Mouse (Mus musculus): ENCODE measurements around the gene Msh2. TPM values are rescaled to one million over a fixed set of nuclear protein-coding genes. Genes with fewer than 3 reads are reported as not detected.

Gene Msh2
- total and polyA plus RNA-seq, 3 experiments: 40.8 to 42.5 TPM; not detected in 1

DNA sequence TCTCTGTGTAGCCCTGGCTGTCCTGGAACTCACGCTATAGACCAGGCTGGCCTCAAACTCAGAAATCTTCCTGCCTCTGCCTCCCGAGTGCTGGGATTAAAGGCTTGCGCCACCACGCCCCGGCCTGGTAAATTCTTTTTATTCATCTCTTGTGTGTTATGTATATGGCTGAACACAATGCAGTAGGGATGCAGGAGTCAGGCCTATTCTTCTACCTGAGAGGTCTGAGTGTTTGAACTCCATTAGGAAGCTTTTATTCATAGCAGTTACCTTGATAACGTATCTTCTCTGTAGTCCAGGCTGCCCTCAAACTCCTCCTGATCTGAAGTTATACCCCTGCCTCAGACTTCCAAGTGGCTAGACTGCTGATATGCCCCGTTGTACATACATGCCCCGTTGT, 5.5 kb downstream of the Msh2 start:
- no peak for TF ChIP-seq MYC (IDR thresholded peaks at IDR 0.05; ENCODE audit: low read depth, low read length)
- no peak for TF ChIP-seq ETS1 (IDR thresholded peaks at IDR 0.05; ENCODE audit: low read depth, low read length)
- TF ChIP-seq RCOR1 (IDR thresholded peaks at IDR 0.05; ENCODE audit: low read depth, low read length): no peak
- TF ChIP-seq SIN3A (IDR thresholded peaks at IDR 0.05; ENCODE audit: low read length): no peak
- no peak for TF ChIP-seq EP300 (IDR thresholded peaks at IDR 0.05; ENCODE audit: low read depth in 1 of 2, low read length in 2 of 2)
- no peak for TF ChIP-seq ZKSCAN1 (IDR thresholded peaks at IDR 0.05; ENCODE audit: low read depth, low read length)
- TF ChIP-seq MAZ (IDR thresholded peaks at IDR 0.05; ENCODE audit: low read depth, low read length): no peak
- no peak for TF ChIP-seq ZNF384 (IDR thresholded peaks at IDR 0.05; ENCODE audit: low read depth, low read length)
- TF ChIP-seq ZMIZ1 (IDR thresholded peaks at IDR 0.05; ENCODE audit: low read depth, low read length): no peak
- no peak for TF ChIP-seq POLR2AphosphoS5 (IDR thresholded peaks at IDR 0.05; ENCODE audit: borderline replicate concordance, low read depth, low read length)
- TF ChIP-seq BHLHE40 (IDR thresholded peaks at IDR 0.05; ENCODE audit: borderline replicate concordance, low read depth, low read length): no peak
- no peak for TF ChIP-seq CHD1 (IDR thresholded peaks at IDR 0.05; ENCODE audit: low read depth, low read length)
- no peak for TF ChIP-seq TAL1 (IDR thresholded peaks at IDR 0.05; ENCODE audit: low read length)
- no peak for TF ChIP-seq UBTF (IDR thresholded peaks at IDR 0.05; ENCODE audit: borderline replicate concordance, insufficient read depth, low read depth, low read length)
- no peak for TF ChIP-seq MXI1 (IDR thresholded peaks at IDR 0.05; ENCODE audit: low read depth, low read length)
- Histone ChIP-seq H3K9me3 (replicated peaks; ENCODE audit: insufficient read depth, low read length) (no peaks in the 10 kb centered on the region), H3K36me3 (ENCODE audit: control insufficient read depth in 1 of 2, insufficient read depth in 2 of 2, low read length in 2 of 2) (peaks cover 6 to 9% of the 10 kb centered on the region in 2 experiments; a peak in 3 of 4 replicates), H3K79me2 (ENCODE audit: control insufficient read depth, insufficient read depth, low read length, poor library complexity) (peaks cover 27% of the 10 kb centered on the region), H3K4me3 (ENCODE audit: control insufficient read depth in 1 of 2, insufficient read depth in 1 of 2, low read depth in 2 of 2, low read length in 2 of 2) (no peak overlapping the region), H3K4me1 (ENCODE audit: control insufficient read depth in 1 of 2, insufficient read depth in 2 of 2, low read length in 2 of 2) (peaks cover 0 to 9% of the 10 kb centered on the region in 2 experiments; a peak in 2 of 4 replicates), H3K9ac (ENCODE audit: control insufficient read depth, low read depth, low read length, poor library complexity, severe bottlenecking) (no peak overlapping the region), H3K27ac (ENCODE audit: control insufficient read depth, low read depth, low read length) (no peak overlapping the region), H3K27me3 (ENCODE audit: control insufficient read depth in 1 of 2, insufficient read depth in 2 of 2, low read length in 2 of 2) (no peaks in the 10 kb centered on the region)
- no peak for DNase-seq (ENCODE audit: low read depth, low spot score)

DNA sequence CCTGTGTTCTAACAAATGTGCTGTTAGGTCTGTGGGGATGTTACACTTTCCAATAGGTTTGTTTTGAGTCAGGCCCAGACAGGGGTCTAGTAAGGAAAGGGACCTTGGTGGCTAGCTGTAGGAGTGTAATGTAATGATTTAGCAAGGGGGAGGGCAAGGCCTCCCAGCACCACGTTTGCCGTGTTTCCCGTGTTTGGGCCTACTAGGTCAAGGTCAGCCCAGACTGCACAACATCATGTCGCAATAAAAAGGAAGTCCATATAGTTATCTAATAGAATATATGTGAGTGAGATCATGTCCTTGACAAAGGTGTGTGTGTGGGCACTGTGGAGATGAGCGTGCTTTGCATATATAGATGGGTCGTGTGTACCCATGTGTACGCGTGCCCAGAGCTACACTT, 17.1 kb downstream of the Msh2 start:
- Histone ChIP-seq H3K4me1 (ENCODE audit: control insufficient read depth in 1 of 2, insufficient read depth in 2 of 2, low read length in 2 of 2) (no peaks in the 10 kb centered on the region), H3K79me2 (ENCODE audit: control insufficient read depth, insufficient read depth, low read length, poor library complexity) (no peaks in the 10 kb centered on the region), H3K36me3 (ENCODE audit: control insufficient read depth in 1 of 2, insufficient read depth in 2 of 2, low read length in 2 of 2) (peaks cover 3 to 18% of the 10 kb centered on the region in 2 experiments), H3K9ac (ENCODE audit: control insufficient read depth, low read depth, low read length, poor library complexity, severe bottlenecking) (no peak overlapping the region), H3K27me3 (ENCODE audit: control insufficient read depth in 1 of 2, insufficient read depth in 2 of 2, low read length in 2 of 2) (no peaks in the 10 kb centered on the region), H3K9me3 (replicated peaks; ENCODE audit: insufficient read depth, low read length) (no peaks in the 10 kb centered on the region), H3K4me3 (ENCODE audit: control insufficient read depth in 1 of 2, insufficient read depth in 1 of 2, low read depth in 2 of 2, low read length in 2 of 2) (no peak overlapping the region), H3K27ac (ENCODE audit: control insufficient read depth, low read depth, low read length) (no peak overlapping the region)
- TF ChIP-seq SMC3 (IDR thresholded peaks at IDR 0.05; ENCODE audit: low read depth, low read length) (no peak), UBTF (IDR thresholded peaks at IDR 0.05; ENCODE audit: borderline replicate concordance, insufficient read depth, low read depth, low read length) (no peak), ETS1 (IDR thresholded peaks at IDR 0.05; ENCODE audit: low read depth, low read length) (no peak), TAL1 (IDR thresholded peaks at IDR 0.05; ENCODE audit: low read length) (no peak), POLR2AphosphoS5 (IDR thresholded peaks at IDR 0.05; ENCODE audit: borderline replicate concordance, low read depth, low read length) (no peak)
- DNase-seq (ENCODE audit: low read depth, low spot score): no peak

Data from MEL (cell line).